Mouse (Mus musculus) thymus, postnatal 25 days (tissue): ENCODE data around the gene C130079G13Rik.
"Not testable (repeated sequence)": the region's sequence is repeated elsewhere in the genome, so short reads cannot be mapped to it uniquely, and the experiment has no call there.

Experiments used
- DNase-seq: peaks from one replicate; pipeline ENCODE4 v3.0.0; 2022

The C130079G13Rik gene

DNA sequence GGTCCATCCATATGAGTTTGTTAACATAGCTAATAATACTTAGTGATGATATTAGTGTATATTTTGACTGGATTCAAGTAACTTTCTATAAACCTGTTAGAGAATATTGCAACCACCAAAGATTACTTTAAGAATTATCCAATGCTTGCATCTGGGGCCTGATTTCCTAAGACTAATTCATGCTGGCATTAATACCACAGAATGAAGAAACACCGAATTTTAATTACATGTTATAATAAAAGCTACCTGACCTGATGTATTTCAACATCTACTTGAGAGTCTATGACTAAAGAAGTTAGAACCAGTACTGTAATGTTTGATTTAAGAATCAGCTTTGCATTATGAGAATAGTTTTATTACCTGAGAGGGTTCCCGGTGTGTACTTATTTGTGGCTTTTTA lies at the start of gene C130079G13Rik:
TSS of gene C130079G13Rik (plus strand) at position 301 of the 400 bp plus-strand sequence.
- DNase-seq = no peak

DNA sequence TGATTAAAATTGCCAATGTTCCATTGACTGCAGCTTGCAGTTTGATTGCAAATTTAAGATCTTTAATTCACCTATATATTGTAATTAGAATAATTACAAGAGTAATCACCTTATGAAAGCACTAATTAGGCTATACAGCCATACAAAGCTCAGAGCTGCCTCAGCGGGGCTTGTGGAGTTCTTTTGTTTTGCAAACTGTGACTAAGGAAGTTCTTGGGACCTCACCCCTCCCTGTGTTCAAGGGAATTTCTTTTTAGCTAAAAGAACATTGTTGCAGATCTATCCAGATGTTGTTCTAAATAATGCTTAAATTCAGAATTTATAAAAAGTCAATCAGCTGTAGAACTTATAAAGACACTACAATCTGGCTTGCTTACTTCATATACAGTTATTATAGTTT lies 47.4 kb upstream of the C130079G13Rik start:
- DNase-seq = not testable (repeated sequence)

DNA sequence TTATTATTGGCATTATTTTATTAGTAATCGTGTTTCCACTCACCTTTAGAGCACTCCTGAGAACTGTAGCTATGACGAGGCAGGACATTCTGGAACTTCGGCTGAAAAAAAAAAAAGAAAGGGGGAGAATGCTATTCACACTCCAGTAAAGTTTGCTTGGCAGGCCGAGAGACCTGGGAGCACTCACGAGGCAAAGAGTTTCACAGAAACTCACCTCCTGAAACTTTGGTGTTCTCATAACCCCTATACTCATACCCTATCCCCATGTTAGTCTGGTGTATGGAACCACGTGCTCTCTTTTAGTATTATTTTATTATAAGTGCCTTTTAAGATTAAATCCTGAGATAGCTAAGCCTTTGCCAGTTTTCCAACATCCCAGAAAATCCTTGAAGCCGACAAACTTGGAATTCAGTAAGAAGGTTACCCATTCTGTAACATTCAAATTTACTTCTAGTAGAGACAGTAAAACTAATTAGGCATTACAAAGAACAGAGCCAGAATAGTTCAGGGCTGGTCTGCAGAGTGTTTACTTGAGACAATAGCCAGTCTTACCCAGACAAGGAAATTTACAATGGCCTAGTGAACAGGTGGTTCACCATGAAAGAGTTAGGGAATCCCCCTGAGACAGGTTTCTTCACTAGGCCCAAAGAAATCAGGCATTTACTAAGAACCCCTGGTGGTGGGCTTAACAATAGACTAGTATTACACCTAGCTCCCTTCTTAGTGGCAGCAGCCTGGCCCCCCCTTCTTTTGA lies 45.0 kb upstream of the C130079G13Rik start:
- DNase-seq = not testable (repeated sequence)

DNA sequence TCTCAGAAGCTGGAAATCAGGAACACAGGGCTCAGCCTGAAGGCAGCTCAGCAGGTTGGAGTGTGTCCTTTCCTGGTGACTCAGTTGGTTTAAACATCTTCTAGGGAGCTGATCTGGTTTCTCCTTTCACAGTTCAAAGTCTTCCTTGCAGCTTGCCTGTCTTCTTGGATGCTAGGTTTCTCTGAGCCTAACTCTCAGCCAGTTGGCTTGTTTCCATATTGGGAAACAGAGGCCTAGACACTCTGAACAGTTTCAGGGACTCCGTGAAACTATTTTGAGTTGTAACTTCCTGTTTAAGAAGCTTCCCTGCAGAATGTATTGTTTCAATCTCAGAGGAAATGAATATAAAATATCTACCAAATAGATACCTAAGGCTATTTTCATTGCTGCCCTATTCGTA lies 31.7 kb upstream of the C130079G13Rik start:
- no peak for DNase-seq

DNA sequence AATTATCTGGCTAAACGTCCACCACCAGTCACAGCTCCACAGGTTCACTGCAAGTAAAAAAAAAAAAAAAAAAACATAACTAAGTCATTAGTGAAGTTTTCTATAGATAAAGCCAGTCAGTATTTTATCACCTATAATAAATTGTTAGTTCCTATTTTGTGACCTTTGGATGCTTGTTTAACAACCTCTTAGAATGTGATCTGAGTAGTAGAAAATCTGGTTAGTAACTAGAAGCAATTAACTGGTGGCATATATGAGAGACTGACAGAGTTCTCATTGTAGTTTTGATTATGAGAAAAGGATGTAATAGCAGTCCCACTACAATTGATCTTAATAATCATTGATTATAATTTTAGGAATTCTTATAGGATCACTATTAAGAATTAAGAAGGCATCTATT lies 9.6 kb downstream of the C130079G13Rik start:
- no peak for DNase-seq

DNA sequence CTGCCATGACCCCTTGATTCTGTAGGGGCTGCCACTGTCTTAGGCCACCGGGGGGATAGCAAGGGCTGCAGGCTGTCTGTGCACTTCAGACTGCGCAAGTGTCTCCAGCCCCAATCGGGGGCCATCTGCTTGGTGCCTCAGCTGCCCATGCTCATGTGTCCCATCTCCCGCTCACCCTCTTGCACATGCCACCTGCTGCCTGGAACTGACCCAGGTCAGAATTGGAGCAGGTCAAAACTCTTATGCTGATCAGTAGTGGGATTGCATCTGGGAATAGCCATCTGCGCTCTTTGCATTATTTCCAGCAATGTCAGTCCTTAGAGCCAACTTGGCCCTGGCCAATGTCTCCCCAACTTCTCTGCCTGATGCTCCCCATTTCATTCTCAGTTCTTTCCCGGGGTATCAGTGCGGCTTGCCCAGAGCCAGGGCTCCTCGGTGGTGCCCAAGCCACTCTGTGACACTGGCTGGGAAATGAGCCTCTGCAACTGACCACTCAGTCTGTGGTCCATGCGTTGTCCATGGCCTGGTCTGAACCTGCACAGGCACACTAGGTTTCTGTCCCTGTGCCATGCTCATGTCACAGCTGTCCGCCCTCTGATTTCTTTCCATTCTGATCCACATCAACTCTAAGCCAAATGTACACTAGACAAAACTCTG lies 22.4 kb downstream of the C130079G13Rik start:
- no peak for DNase-seq

DNA sequence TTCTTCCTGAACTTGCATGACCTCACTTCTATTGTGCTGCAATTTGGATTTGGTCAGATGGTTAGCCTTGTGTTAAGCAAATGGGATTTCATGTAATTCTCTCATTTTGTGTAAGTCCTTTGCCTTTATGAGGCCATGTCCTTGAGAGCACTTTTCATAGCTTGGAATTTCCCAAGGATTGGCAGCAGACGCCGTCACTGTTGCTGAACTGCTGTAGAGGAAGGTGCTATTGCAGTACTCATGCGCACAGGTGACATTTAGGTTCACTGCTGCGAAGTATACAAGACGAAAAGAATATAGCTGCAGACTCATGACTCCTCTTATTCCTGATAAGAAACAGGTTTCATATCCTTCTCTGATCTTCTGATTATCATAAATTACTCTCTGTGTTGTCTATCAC lies 45.9 kb downstream of the C130079G13Rik start:
- no peak for DNase-seq

DNA sequence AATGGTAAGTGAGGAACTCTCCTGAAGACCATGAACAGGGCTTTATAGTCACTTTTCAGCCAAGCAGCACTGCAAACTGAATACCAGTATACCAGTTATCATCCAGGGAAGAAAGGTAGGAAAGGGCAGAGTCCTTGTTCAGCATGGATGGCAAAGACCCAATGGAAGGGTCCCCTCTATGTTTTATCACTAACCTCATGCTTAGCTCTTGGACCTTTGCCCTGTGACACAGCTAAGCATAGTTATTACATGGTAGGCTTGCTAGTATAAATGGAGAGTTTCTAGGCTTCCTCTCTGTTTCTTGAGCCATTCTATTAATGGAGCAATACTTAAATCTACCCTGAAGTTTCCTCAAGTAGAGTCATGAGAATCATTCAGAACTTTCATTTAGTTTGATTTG lies 49.6 kb downstream of the C130079G13Rik start:
- no peak for DNase-seq
